8 mouse cellular contexts compared by ENCODE assay signal in genomic region chr11:19923888-19924756, GRCm38 (mm10). TPM values are rescaled to one million over a fixed set of nuclear protein-coding genes. Genes with fewer than 3 reads are reported as not detected.
DNase-seq lines count a peak whose midpoint lies in the region; ATAC-seq and TF ChIP-seq lines count a peak whose summit lies in the region.

Gene Spred2 (plus strand): TSS chr11:19924375.

- no peaks in the 10 kb centered on the region for H3K27me3 ChIP-seq in hindbrain, postnatal 0 days (ENCODE audit: insufficient read depth, low read length)

- ATAC-seq in activated CD4-positive, CD25-positive, alpha-beta regulatory T cell, adult 4 months = peak; percentile 64
- ATAC-seq in common myeloid progenitor, adult 5-6 weeks (replicated peaks; ENCODE audit: low read depth, poor library complexity, severe bottlenecking) = peak; percentile 34
- ATAC-seq in hindbrain, postnatal 0 days = peak; percentile 73
- peak; percentile 34 for ATAC-seq in megakaryocyte progenitor cell, adult 5-6 weeks (replicated peaks; ENCODE audit: poor library complexity)

- DNase-seq in gastrocnemius, adult 2 months = peak; percentile 88
- peak; percentile 94 for DNase-seq in hindbrain, postnatal 0 days (ENCODE audit: low spot score)
- DNase-seq in left cerebral cortex, adult 9 months (ENCODE audit: low spot score in 2 of 2) = peak; percentile 87 to 94
- DNase-seq in right cerebral cortex, postnatal 14 days = peak; percentile 80
- DNase-seq in urinary bladder, postnatal 36 days (ENCODE audit: low spot score in 2 of 2) = peak; percentile 83 to 87

- no peaks in the 10 kb centered on the region for H3K36me3 ChIP-seq in hindbrain, postnatal 0 days (ENCODE audit: insufficient read depth, low read length)

- intact Hi-C loops in gastrocnemius, adult 2 months (cut with DNase I) = loop anchor here (5.0 kb wide), 2 partner anchors 88 to 188 kb away; partner anchors contain the start of gene Actr2

- H3K9ac ChIP-seq in hindbrain, postnatal 0 days (replicated peaks; ENCODE audit: low read length) = peak within 1 kb of the TSS; percentile 97

- H3K9me3 ChIP-seq in hindbrain, postnatal 0 days (ENCODE audit: low read length) = no peaks in the 10 kb centered on the region

- peak within 1 kb of the TSS; percentile 90 for H3K4me3 ChIP-seq in gastrocnemius, adult 2 months
- H3K4me3 ChIP-seq in hindbrain, postnatal 0 days (ENCODE audit: low read length) = peak within 1 kb of the TSS; percentile 95

- TF ChIP-seq CTCF in gastrocnemius, adult 2 months (IDR thresholded peaks at IDR 0.05) = peak; percentile 37
- TF ChIP-seq CTCF in hindbrain, postnatal 0 days (IDR thresholded peaks at IDR 0.05; ENCODE audit: low read depth) = peak; percentile 60

- WGBS in hindbrain, postnatal 0 days = under 1% methylated on average over 47 of the region's 57 CpGs

- H3K27ac ChIP-seq in gastrocnemius, adult 2 months = peak within 1 kb of the TSS; percentile 94
- peak within 1 kb of the TSS; percentile 97 for H3K27ac ChIP-seq in hindbrain, postnatal 0 days

- peak within 1 kb of the TSS; percentile 63 for H3K4me2 ChIP-seq in hindbrain, postnatal 0 days (ENCODE audit: low read depth, low read length)

- peaks cover 5% of the 10 kb centered on the region; the same call in 1 of the 2 replicates for H3K4me1 ChIP-seq in hindbrain, postnatal 0 days (ENCODE audit: insufficient read depth, low read length)

RNA-seq across cellular contexts. Expression of gene Spred2, which starts in this region (rescaled TPM):
- polyA plus RNA-seq in activated CD4-positive, CD25-positive, alpha-beta regulatory T cell, adult 4 months (2017; shearing (Covaris generic)) = 1 to 10 TPM; 2.1 to 3.4 TPM
- total RNA-seq in common myeloid progenitor, adult 5-6 weeks (2017) = 6.2 and 9.5 TPM in 2 replicates
- 1 to 10 TPM; 5.6 to 7.8 TPM for total RNA-seq in gastrocnemius, adult 2 months (2021)
- 15.6 and 16.9 TPM in 2 replicates for total RNA-seq in hindbrain, postnatal 0 days (2014; rRNA removed)
- polyA plus RNA-seq in hindbrain, postnatal 0 days (2015; fragmentation: Nextera tagmentation; extraction: Ambion mirVana) = 8.4 and 8.7 TPM in 2 replicates
- 16.9 and 20.7 TPM in 2 replicates for total RNA-seq in megakaryocyte progenitor cell, adult 5-6 weeks (2015)
- total RNA-seq in megakaryocyte progenitor cell, adult 5-6 weeks (2017) = 4.4 and 5.0 TPM in 2 replicates

Comparison
In these comparisons a context has a peak if more than half of its experiments do, and no peak if none do; other contexts are left out.
1. Peak in every context shown above with its lines: DNase-seq, ATAC-seq, H3K4me3 ChIP-seq and H3K27ac ChIP-seq.